Mouse (Mus musculus) MEL (cell line): ENCODE data around the gene Tacc3.

Experiments used
- CHD2 ChIP-seq: IDR thresholded peaks from 2 replicates; pipeline ENCODE4 v1.6.1; 2011; ENCODE audit warnings: low read length, improper control_type of control experiment
- CTCF ChIP-seq, 3 experiments: IDR thresholded peaks in 2 of 3; conservative IDR thresholded peaks in 1 of 3; 2 replicates each; pipeline ENCODE4 v1.5.1; 2011 to 2012; ENCODE audit warnings: low read length in 3 of 3, low read depth in 2 of 3, mild to moderate bottlenecking in 2 of 3, improper control_type of control experiment in 1 of 3, inconsistent platforms in 1 of 3, mixed read lengths in 1 of 3, moderate library complexity in 1 of 3; ENCODE audit not compliant: control insufficient read depth in 1 of 3, insufficient read depth in 1 of 3, poor library complexity in 1 of 3, severe bottlenecking in 1 of 3
- POLR2A ChIP-seq, 2 experiments: IDR thresholded peaks; 2 replicates each; pipeline ENCODE4 v1.6.1; 2011 to 2012; ENCODE audit warnings: low read length in 2 of 2, mild to moderate bottlenecking in 2 of 2, control low read depth in 1 of 2, improper control_type of control experiment in 1 of 2, low read depth in 1 of 2, moderate library complexity in 1 of 2; ENCODE audit not compliant: control insufficient read depth in 1 of 2, insufficient read depth in 1 of 2, poor library complexity in 1 of 2

GRCm38 (mm10) chr5:33658664-33659050 is 729 bp downstream of the Tacc3 start:
- TF ChIP-seq POLR2A (IDR thresholded peaks at IDR 0.05; ENCODE audit: control insufficient read depth in 1 of 2, insufficient read depth in 1 of 2, low read depth in 1 of 2, low read length in 2 of 2, poor library complexity in 1 of 2) (no peak; a peak in 1 of 4 replicates), CTCF (IDR thresholded peaks at IDR 0.05 in 2 of 3, conservative IDR thresholded peaks at IDR 0.05 in 1 of 3; ENCODE audit: control insufficient read depth in 1 of 3, insufficient read depth in 1 of 3, low read depth in 2 of 3, low read length in 3 of 3, poor library complexity in 1 of 3, severe bottlenecking in 1 of 3) (no peak), CHD2 (no peak)
